Mouse (Mus musculus) heart, postnatal 4 days (tissue): ENCODE measurements at regions not wholly inside any gene's neighbourhood (a gene's known extent, or its start where the extent isn't known, plus 50 kb on each side); places are given as distances from the start of the nearest gene placed in this dataset.
"Not testable (repeated sequence)": the region's sequence is repeated elsewhere in the genome, so short reads cannot be mapped to it uniquely, and the experiment has no call there.

Experiments used
- DNase-seq: peaks from one replicate; pipeline ENCODE4 v3.0.0; 2021

GRCm38 (mm10) chr16:30686536-30686935 is 87.0 kb downstream of the Fam43a start:
- no peak for DNase-seq

- no peak for DNase-seq
Observed at GRCm38 (mm10) chr16:30687225-30687624, 87.7 kb downstream of the Fam43a start.

GRCm38 (mm10) chr16:30687682-30688081 is 88.2 kb downstream of the Fam43a start:
- DNase-seq, result no peak

GRCm38 (mm10) chr16:30690531-30690930 is 91.0 kb downstream of the Fam43a start:
- DNase-seq, result no peak

GRCm38 (mm10) chr16:30691964-30692363 is 92.4 kb downstream of the Fam43a start:
- DNase-seq, result peak; percentile 15

GRCm38 (mm10) chr16:30692541-30693141 is 93.1 kb downstream of the Fam43a start:
- peak; percentile 28 for DNase-seq

GRCm38 (mm10) chr16:30693206-30693605 is 93.7 kb downstream of the Fam43a start:
- DNase-seq, result no peak

GRCm38 (mm10) chr16:30693839-30694527 is 94.5 kb downstream of the Fam43a start:
- DNase-seq, result no peak

GRCm38 (mm10) chr16:30695691-30696090 is 96.2 kb downstream of the Fam43a start:
- no peak for DNase-seq

GRCm38 (mm10) chr16:30697209-30697608 is 97.7 kb downstream of the Fam43a start:
- DNase-seq, result no peak

GRCm38 (mm10) chr16:30697806-30698205 is 98.3 kb downstream of the Fam43a start:
- DNase-seq, result no peak

- no peak for DNase-seq
Observed at GRCm38 (mm10) chr16:30703831-30704230, 104.3 kb downstream of the Fam43a start.

- DNase-seq, result no peak
Observed at GRCm38 (mm10) chr16:30709501-30709900, 110.0 kb downstream of the Fam43a start.

GRCm38 (mm10) chr16:30709975-30710374 is 110.5 kb downstream of the Fam43a start:
- DNase-seq, result no peak

- no peak for DNase-seq
Observed at GRCm38 (mm10) chr16:30712570-30712969, 113.0 kb downstream of the Fam43a start.

GRCm38 (mm10) chr16:30717577-30717976 is 118.1 kb downstream of the Fam43a start:
- DNase-seq, result not testable (repeated sequence)

- no peak for DNase-seq
Observed at GRCm38 (mm10) chr16:30720791-30721190, 121.3 kb downstream of the Fam43a start.

GRCm38 (mm10) chr16:30721223-30721622 is 121.7 kb downstream of the Fam43a start:
- DNase-seq, result no peak

- DNase-seq, result no peak
Observed at GRCm38 (mm10) chr16:30722372-30722771, 122.8 kb downstream of the Fam43a start.

GRCm38 (mm10) chr16:30724591-30724990 is 125.1 kb downstream of the Fam43a start:
- DNase-seq, result no peak

GRCm38 (mm10) chr16:30732770-30733415 is 133.4 kb downstream of the Fam43a start:
- no peak for DNase-seq

GRCm38 (mm10) chr16:30733478-30733877 is 134.0 kb downstream of the Fam43a start:
- DNase-seq, result no peak

GRCm38 (mm10) chr16:30735360-30735759 is 135.8 kb downstream of the Fam43a start:
- DNase-seq, result no peak

GRCm38 (mm10) chr16:30735969-30736368 is 136.4 kb downstream of the Fam43a start:
- no peak for DNase-seq
